Mouse (Mus musculus) CD8-positive naive resting alpha-beta T cell, adult 57 days (primary cell): Measurements from ENCODE around the gene Tpo. TPM values are rescaled to one million over a fixed set of nuclear protein-coding genes. Genes with fewer than 3 reads are reported as not detected.

Experiments
- total RNA-seq: library from RNA; stranded (reverse); gene quantifications from one replicate; pipeline ENCODE4 v1.2.4, GENCODE M21; 2023

The Tpo gene
- not detected for total RNA-seq

DNA sequence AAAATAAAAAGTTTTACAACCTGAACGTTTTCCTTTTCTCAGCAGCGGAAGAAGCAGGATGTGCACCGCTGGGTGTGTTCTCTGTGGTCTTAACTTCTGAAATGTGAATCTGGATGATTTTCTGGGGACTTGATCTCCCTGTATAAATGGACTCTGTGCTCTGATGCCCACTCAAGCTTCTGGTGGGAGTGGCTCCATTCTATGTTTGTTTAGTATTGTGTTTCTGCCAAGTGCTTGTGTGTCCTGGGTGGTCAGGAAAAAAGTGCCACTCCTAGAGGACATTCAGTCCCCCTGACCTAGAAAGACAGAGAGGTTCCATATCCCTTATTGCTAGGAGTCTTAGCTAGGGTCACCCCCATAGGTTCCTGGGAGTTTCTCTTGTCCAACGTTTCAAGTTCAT is at the start of gene Tpo:
TSS of gene Tpo (minus strand) at position 101 of the 400 bp plus-strand sequence.

Other genes with a start within 250 kb of the Tpo start
- gene Pxdn, start 195.0 kb downstream of the Tpo start, total RNA-seq = not detected
- gene Sntg2, start 240.8 kb upstream of the Tpo start, total RNA-seq = not detected